In the genomic region with DNA sequence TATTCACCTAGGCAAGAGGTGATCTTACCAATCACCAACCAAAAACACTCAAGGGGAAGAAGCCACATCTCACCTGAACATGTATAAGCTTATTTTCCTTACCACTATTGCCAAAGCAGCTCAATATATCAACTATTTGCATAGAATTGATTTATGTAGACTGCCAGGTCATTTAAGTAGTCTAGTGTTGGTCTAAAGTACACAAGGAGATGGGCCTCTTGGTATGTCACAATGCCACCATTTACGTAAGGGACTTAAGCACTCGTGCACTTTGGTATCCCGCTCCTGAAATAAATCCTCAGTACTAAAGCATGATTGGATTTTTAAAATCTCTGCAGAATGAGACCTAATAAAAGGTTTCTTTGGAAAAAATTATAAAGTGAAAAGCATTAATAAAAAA, we compare ENCODE assay signal across 23 mouse cellular contexts. TPM values are rescaled to one million over a fixed set of nuclear protein-coding genes. Genes with fewer than 3 reads are reported as not detected.
A peak's percentile ranks its signal among the peaks of the same experiment; 100 is the strongest.
DNase-seq lines count a peak whose midpoint lies in the region; ATAC-seq and TF ChIP-seq lines count a peak whose summit lies in the region.
"Had no signal": no experiment of that assay in that cellular context is flagged by ENCODE, and none has a peak within 500 bp of the region (broad histone marks: within the 10 kb centered on the region; RNA-seq: fewer than 3 reads in every experiment).

No protein-coding gene starts in this region.

- no peak for DNase-seq in gastrocnemius, adult 2 months
- no peak for DNase-seq in gastrocnemius, adult 18-20 months (ENCODE audit: low spot score)
- DNase-seq in spleen, postnatal 10 days (ENCODE audit: low spot score in 2 of 2) = no peak
- DNase-seq: adrenal gland, adult 2 months; adrenal gland, adult 8-10 months; adrenal gland, postnatal 10 days; adrenal gland, postnatal 14 days; adrenal gland, postnatal 25 days; adrenal gland, postnatal 36 days; B cell, adult 2 months; cerebellum, adult 11 months; cerebellum, adult 11-12 months; cerebellum, adult 18-20 months had no signal

- H3K36me3 ChIP-seq in intestine, embryonic 15.5 days = 0 out of 2 replicates have a peak, but pooled peaks cover 3% of the 10 kb centered on the region
- peaks cover 4% of the 10 kb centered on the region; the same call in 1 of the 2 replicates for H3K36me3 ChIP-seq in intestine, embryonic 16.5 days (ENCODE audit: control insufficient read depth, insufficient read depth, low read length)
- peaks cover 5% of the 10 kb centered on the region for H3K36me3 ChIP-seq in intestine, postnatal 0 days (ENCODE audit: control insufficient read depth, insufficient read depth)
- H3K36me3 ChIP-seq: G1E had no signal

- H3K9me3 ChIP-seq in intestine, embryonic 15.5 days = no peaks in the 10 kb centered on the region
- no peaks in the 10 kb centered on the region; the same call in 1 of the 2 replicates for H3K9me3 ChIP-seq in intestine, embryonic 16.5 days (ENCODE audit: control insufficient read depth, low read length)
- no peaks in the 10 kb centered on the region for H3K9me3 ChIP-seq in intestine, postnatal 0 days (ENCODE audit: control insufficient read depth)

- 81% methylated on average over 3 of the region's 3 CpGs for WGBS in intestine, embryonic 15.5 days
- WGBS in intestine, embryonic 16.5 days = 80% methylated on average over 3 of the region's 3 CpGs
- 39% methylated on average over 3 of the region's 3 CpGs for WGBS in intestine, postnatal 0 days

- no peak overlapping the region for H3K4me2 ChIP-seq in intestine, embryonic 15.5 days (replicated peaks)
- no peak overlapping the region for H3K4me2 ChIP-seq in intestine, embryonic 16.5 days (ENCODE audit: low read depth, low read length)
- no peak overlapping the region for H3K4me2 ChIP-seq in intestine, postnatal 0 days (replicated peaks; ENCODE audit: low read depth)

- intact Hi-C loops in gastrocnemius, adult 2 months (cut with DNase I) = loop anchor here (10.0 kb wide), 1 partner anchor 96 kb away; no protein-coding TSS in a partner anchor

- H3K4me1 ChIP-seq in intestine, embryonic 15.5 days (replicated peaks) = peaks cover 5% of the 10 kb centered on the region
- peaks cover 11% of the 10 kb centered on the region for H3K4me1 ChIP-seq in intestine, embryonic 16.5 days (ENCODE audit: control insufficient read depth, insufficient read depth, low read length)
- peaks cover 7% of the 10 kb centered on the region for H3K4me1 ChIP-seq in intestine, postnatal 0 days (replicated peaks; ENCODE audit: control insufficient read depth, insufficient read depth, low read length)

- no peak overlapping the region for H3K4me3 ChIP-seq in gastrocnemius, adult 2 months
- no peak overlapping the region for H3K4me3 ChIP-seq in intestine, embryonic 15.5 days (replicated peaks)
- H3K4me3 ChIP-seq in intestine, embryonic 16.5 days (ENCODE audit: low read length) = no peak overlapping the region
- H3K4me3 ChIP-seq in intestine, postnatal 0 days (ENCODE audit: low read depth, low read length) = no peak overlapping the region

- H3K9ac ChIP-seq in intestine, embryonic 15.5 days = no peak overlapping the region
- no peak overlapping the region for H3K9ac ChIP-seq in intestine, embryonic 16.5 days (ENCODE audit: low read depth, low read length)
- no peak overlapping the region for H3K9ac ChIP-seq in intestine, postnatal 0 days (ENCODE audit: low read depth, low read length)

- TF ChIP-seq CTCF in gastrocnemius, adult 2 months (IDR thresholded peaks at IDR 0.05) = no peak
- TF ChIP-seq CTCF in intestine, postnatal 0 days (IDR thresholded peaks at IDR 0.05; ENCODE audit: low read depth) = no peak

- ATAC-seq in intestine, embryonic 15.5 days = 0 out of 2 replicates have a peak, but pooled peaks have one; percentile 48
- ATAC-seq in intestine, embryonic 16.5 days = peak; percentile 73
- peak; percentile 86 for ATAC-seq in intestine, postnatal 0 days
- ATAC-seq in erythroblast, adult 5-6 weeks (replicated peaks; ENCODE audit: low FRiP score, poor library complexity, severe bottlenecking) = no peak
- ATAC-seq in activated CD4-positive, CD25-positive, alpha-beta regulatory T cell, adult 4 months = no peak
- ATAC-seq: CD4-positive, CD25-positive, alpha-beta regulatory T cell, adult 4 months; Patski had no signal

- H3K27me3 ChIP-seq in intestine, embryonic 15.5 days (replicated peaks) = no peaks in the 10 kb centered on the region
- no peaks in the 10 kb centered on the region for H3K27me3 ChIP-seq in intestine, embryonic 16.5 days (replicated peaks; ENCODE audit: control insufficient read depth, insufficient read depth, low read length)
- H3K27me3 ChIP-seq in intestine, postnatal 0 days (replicated peaks; ENCODE audit: control insufficient read depth, insufficient read depth, low read length) = no peaks in the 10 kb centered on the region
- H3K27me3 ChIP-seq: CH12.LX, Patski had no signal

- peak overlapping the region; percentile 25; the same call in 1 of the 2 replicates for H3K27ac ChIP-seq in gastrocnemius, adult 2 months
- H3K27ac ChIP-seq in intestine, embryonic 15.5 days = no peak overlapping the region
- peak overlapping the region; percentile 5; the same call in 1 of the 2 replicates for H3K27ac ChIP-seq in intestine, embryonic 16.5 days (ENCODE audit: low read length)
- peak overlapping the region; percentile 76 for H3K27ac ChIP-seq in intestine, postnatal 0 days (ENCODE audit: low read depth, low read length)

RNA-seq across cellular contexts. Expression of a gene that starts 12.9 kb away (rescaled TPM):
- total RNA-seq in gastrocnemius, adult 2 months (2021) = 10 to 100 TPM in 1 of 2 experiments, 1 to 10 TPM in 1; 5.3 to 13.8 TPM
- 10 to 100 TPM in 1 of 2 experiments, 1 to 10 TPM in 1; 4.4 to 10.2 TPM for total RNA-seq in gastrocnemius, adult 18-20 months (2021)
- polyA plus RNA-seq in intestine, embryonic 15.5 days (2015; fragmentation: Nextera tagmentation; extraction: Ambion mirVana) = 50.0 and 55.9 TPM in 2 replicates
- 53.4 and 54.1 TPM in 2 replicates for polyA plus RNA-seq in intestine, embryonic 16.5 days (2015; fragmentation: Nextera tagmentation; extraction: Ambion mirVana)
- 64.9 and 70.3 TPM in 2 replicates for polyA plus RNA-seq in intestine, postnatal 0 days (2015; fragmentation: Nextera tagmentation; extraction: Ambion mirVana)
- total RNA-seq in erythroblast, adult 5-6 weeks (2015; ENCODE audit: low replicate concordance) = 0.58 TPM in 1 of 2 replicates, not detected in the other
- total RNA-seq in erythroblast, adult 5-6 weeks (2017; ENCODE audit: low replicate concordance) = 0.17 TPM in 1 of 2 replicates, not detected in the other
- not detected for polyA plus RNA-seq in activated CD4-positive, CD25-positive, alpha-beta regulatory T cell, adult 4 months (2017; shearing (Covaris generic))
- total RNA-seq: MEL had no signal
- polyA plus RNA-seq: CD4-positive, CD25-positive, alpha-beta regulatory T cell, adult 4 months; G1E had no signal

Comparison
In these comparisons a context has a peak if more than half of its experiments do, and no peak if none do; other contexts are left out.
1. ATAC-seq: peak in intestine, embryonic 15.5 days (single experiment), intestine, embryonic 16.5 days (single experiment) and intestine, postnatal 0 days (single experiment); none in erythroblast, adult 5-6 weeks (single experiment) and activated CD4-positive, CD25-positive, alpha-beta regulatory T cell, adult 4 months (single experiment).
2. RNA of a gene that starts 12.9 kb away (polyA plus RNA-seq): 64.9 to 70.3 TPM in intestine, postnatal 0 days, 50.0 to 55.9 TPM in intestine, embryonic 15.5 days and 53.4 to 54.1 TPM in intestine, embryonic 16.5 days; not detected in activated CD4-positive, CD25-positive, alpha-beta regulatory T cell, adult 4 months; every median in the first group is over 10 times any median in the second.